Mouse (Mus musculus) olfactory bulb, adult 2 months (tissue): ENCODE results near the gene Ccdc85c.

Experiments used
- CTCF ChIP-seq: fragments of 200-500 bp; IDR thresholded peaks from 2 replicates; pipeline ENCODE4 v1.5.1; 2012; ENCODE audit warnings: low read depth, mild to moderate bottlenecking, low read length, moderate library complexity; ENCODE audit not compliant: insufficient read depth
- POLR2A ChIP-seq: fragments of 200-500 bp; IDR thresholded peaks from 2 replicates; pipeline ENCODE4 v1.6.1; 2012; ENCODE audit warnings: mild to moderate bottlenecking, low read depth, low read length, moderate library complexity; ENCODE audit not compliant: insufficient read depth

- no peak for TF ChIP-seq CTCF
- no peak for TF ChIP-seq POLR2A
These were observed 17.2 kb upstream of the Ccdc85c start for GRCm38 (mm10) chr12:108292419-108292818.
